In the genomic region with DNA sequence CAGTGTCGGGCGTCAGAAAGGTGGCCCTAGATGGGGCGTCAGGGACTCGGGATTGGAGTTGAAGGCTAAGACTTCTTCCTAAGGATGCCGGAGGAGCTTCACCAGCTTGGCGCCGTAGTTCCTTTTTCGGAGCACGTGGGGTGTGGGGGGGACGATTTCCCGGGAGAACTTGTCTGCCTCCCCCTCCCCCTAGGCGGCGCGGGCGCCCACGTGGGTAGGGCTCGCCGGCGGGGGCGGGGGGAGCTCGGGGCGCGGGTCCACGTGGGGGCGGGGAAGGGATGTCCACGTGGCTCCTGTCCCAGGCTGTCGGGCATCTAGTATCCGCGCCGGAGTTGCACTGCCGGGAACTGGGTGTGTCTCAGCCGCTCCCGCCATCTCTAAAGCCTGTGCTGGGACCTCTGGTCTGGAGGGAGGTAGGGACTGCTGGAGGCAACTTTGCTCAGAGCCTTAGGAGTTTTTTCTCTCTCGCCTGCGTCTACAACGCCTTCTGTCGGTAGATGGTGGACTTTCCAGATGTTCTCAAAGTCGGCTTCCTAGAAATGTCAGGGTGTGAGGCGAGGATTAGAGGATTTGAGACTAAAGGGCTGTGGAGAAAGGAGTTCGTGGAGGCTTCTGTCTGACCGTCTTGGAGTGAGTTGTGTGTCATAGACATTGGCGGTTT, we compare ENCODE assay signal across 8 mouse cellular contexts. TPM values are rescaled to one million over a fixed set of nuclear protein-coding genes. Genes with fewer than 3 reads are reported as not detected.
A peak's percentile ranks its signal among the peaks of the same experiment; 100 is the strongest.
DNase-seq lines count a peak whose midpoint lies in the region; ATAC-seq lines count a peak whose summit lies in the region.

No protein-coding gene starts in this region.

- H3K4me3 ChIP-seq in hindbrain, embryonic 16.5 days (ENCODE audit: low read length), result peak overlapping the region; percentile 82

- H3K4me1 ChIP-seq in hindbrain, embryonic 16.5 days (ENCODE audit: control insufficient read depth, insufficient read depth, low read depth, low read length), result peaks cover 14% of the 10 kb centered on the region

- H3K9me3 ChIP-seq in hindbrain, embryonic 16.5 days (ENCODE audit: control insufficient read depth, low read length), result no peaks in the 10 kb centered on the region

- peak; percentile 95 for DNase-seq in ZHBTc4 (ENCODE audit: low read depth, low spot score)
- DNase-seq in cerebellum, postnatal 25 days, result peak; percentile 66 to 82
- DNase-seq in gastrocnemius, adult 18-20 months (ENCODE audit: low spot score), result peak; percentile 80
- peak; percentile 75 to 76 for DNase-seq in left cerebral cortex, postnatal 25 days (ENCODE audit: low spot score in 2 of 2)
- peak; percentile 65 for DNase-seq in right cerebral cortex, postnatal 36 days (ENCODE audit: low spot score in 2 of 2)
- peak; percentile 84 for DNase-seq in urinary bladder, postnatal 4 days (ENCODE audit: low spot score in 2 of 2)

- under 1% methylated on average over 25 of the region's 42 CpGs for WGBS in hindbrain, embryonic 16.5 days

- no peaks in the 10 kb centered on the region for H3K27me3 ChIP-seq in hindbrain, embryonic 16.5 days (replicated peaks; ENCODE audit: control insufficient read depth, insufficient read depth, low read length)

- intact Hi-C loops in left cerebral cortex, postnatal 25 days (cut with DNase I), result loop anchor here (1.0 kb wide), 1 partner anchor 18 kb away; the partner anchor contains the start of gene Nolc1

- H3K36me3 ChIP-seq in hindbrain, embryonic 16.5 days (ENCODE audit: control insufficient read depth, insufficient read depth, low read length), result peaks cover under 1% of the 10 kb centered on the region; the same call in 1 of the 2 replicates

- peak; percentile 60 for ATAC-seq in hindbrain, embryonic 16.5 days
- peak; percentile 60 for ATAC-seq in megakaryocyte progenitor cell, adult 5-6 weeks (replicated peaks; ENCODE audit: poor library complexity)

- peak overlapping the region; percentile 87 for H3K27ac ChIP-seq in hindbrain, embryonic 16.5 days (ENCODE audit: low read depth, low read length)

- H3K9ac ChIP-seq in hindbrain, embryonic 16.5 days (ENCODE audit: low read depth, low read length), result peak overlapping the region; percentile 83

- peak overlapping the region; percentile 85 for H3K4me2 ChIP-seq in hindbrain, embryonic 16.5 days (ENCODE audit: low read length)

RNA-seq across cellular contexts. Expression of gene Ldb1, which starts 12.1 kb away (rescaled TPM):
- 10 to 100 TPM; 15.5 to 15.8 TPM for total RNA-seq in gastrocnemius, adult 18-20 months (2021)
- 50.6 and 88.5 TPM in 2 replicates for polyA plus RNA-seq in hindbrain, embryonic 16.5 days (2015; fragmentation: Nextera tagmentation; extraction: Ambion mirVana)
- total RNA-seq in left cerebral cortex, postnatal 25 days (2021), result 100 to 1,000 TPM; 104 to 105 TPM
- total RNA-seq in megakaryocyte progenitor cell, adult 5-6 weeks (2015), result 67.8 and 83.7 TPM in 2 replicates
- total RNA-seq in megakaryocyte progenitor cell, adult 5-6 weeks (2017), result 80.5 and 109 TPM in 2 replicates

RNA-seq across cellular contexts. Expression of gene Pprc1, which starts 12.4 kb away (rescaled TPM):
- 10 to 100 TPM; 14.9 to 15.1 TPM for total RNA-seq in gastrocnemius, adult 18-20 months (2021)
- 15.4 and 22.5 TPM in 2 replicates for polyA plus RNA-seq in hindbrain, embryonic 16.5 days (2015; fragmentation: Nextera tagmentation; extraction: Ambion mirVana)
- total RNA-seq in left cerebral cortex, postnatal 25 days (2021), result 10 to 100 TPM; 23.3 to 27.7 TPM
- total RNA-seq in megakaryocyte progenitor cell, adult 5-6 weeks (2015), result 56.6 and 59.6 TPM in 2 replicates
- 20.7 and 26.0 TPM in 2 replicates for total RNA-seq in megakaryocyte progenitor cell, adult 5-6 weeks (2017)

RNA-seq across cellular contexts. Expression of gene Nolc1, which starts 18.6 kb away (rescaled TPM):
- 10 to 100 TPM; 22.4 to 24.7 TPM for total RNA-seq in gastrocnemius, adult 18-20 months (2021)
- polyA plus RNA-seq in hindbrain, embryonic 16.5 days (2015; fragmentation: Nextera tagmentation; extraction: Ambion mirVana), result 56.3 and 63.9 TPM in 2 replicates
- 10 to 100 TPM; 40.1 to 41.8 TPM for total RNA-seq in left cerebral cortex, postnatal 25 days (2021)
- total RNA-seq in megakaryocyte progenitor cell, adult 5-6 weeks (2015), result 88.6 and 94.0 TPM in 2 replicates
- 180 and 221 TPM in 2 replicates for total RNA-seq in megakaryocyte progenitor cell, adult 5-6 weeks (2017)

RNA-seq across cellular contexts. Expression of gene Hps6, which starts 53.8 kb away (rescaled TPM):
- 1 to 10 TPM; 3.6 to 3.9 TPM for total RNA-seq in gastrocnemius, adult 18-20 months (2021)
- 6.1 and 7.2 TPM in 2 replicates for polyA plus RNA-seq in hindbrain, embryonic 16.5 days (2015; fragmentation: Nextera tagmentation; extraction: Ambion mirVana)
- total RNA-seq in left cerebral cortex, postnatal 25 days (2021), result 1 to 10 TPM; 5.7 TPM
- total RNA-seq in megakaryocyte progenitor cell, adult 5-6 weeks (2015), result 0.49 and 1.1 TPM in 2 replicates
- total RNA-seq in megakaryocyte progenitor cell, adult 5-6 weeks (2017), result 5.9 and 7.1 TPM in 2 replicates

RNA-seq across cellular contexts. Expression of gene Armh3, which starts 58.8 kb away (rescaled TPM):
- total RNA-seq in gastrocnemius, adult 18-20 months (2021), result 10 to 100 TPM; 11.9 to 12.6 TPM
- polyA plus RNA-seq in hindbrain, embryonic 16.5 days (2015; fragmentation: Nextera tagmentation; extraction: Ambion mirVana), result 21.4 and 22.6 TPM in 2 replicates
- total RNA-seq in left cerebral cortex, postnatal 25 days (2021), result 10 to 100 TPM; 19.7 to 19.8 TPM
- total RNA-seq in megakaryocyte progenitor cell, adult 5-6 weeks (2015), result 11.3 and 11.8 TPM in 2 replicates
- 5.3 and 9.0 TPM in 2 replicates for total RNA-seq in megakaryocyte progenitor cell, adult 5-6 weeks (2017)

Comparison
In these comparisons a context has a peak if more than half of its experiments do, and no peak if none do; other contexts are left out.
1. Peak in every context shown above with its lines: DNase-seq, ATAC-seq, H3K4me3 ChIP-seq and H3K27ac ChIP-seq.
2. RNA of gene Ldb1, which starts 12.1 kb away (total RNA-seq): 104 to 105 TPM in left cerebral cortex, postnatal 25 days and 67.8 to 109 TPM in megakaryocyte progenitor cell, adult 5-6 weeks; 15.5 to 15.8 TPM in gastrocnemius, adult 18-20 months; every median in the first group is over 4 times any median in the second.